Mouse (Mus musculus) mouse trophoblast stem cell (cell line): ENCODE measurements around the gene Gm20509.
"Not testable (repeated sequence)": the region's sequence is repeated elsewhere in the genome, so short reads cannot be mapped to it uniquely, and the experiment has no call there.

Experiments
- in situ Hi-C, 2 experiments: fragments of 300-500 bp; cut with MseI, MboI; formaldehyde crosslinking; loops; 2 replicates in 1 of 2; 3 replicates in 1 of 2; pipeline ENCODE4 v1.15.1; 2025

The Gm20509 gene

GRCm38 (mm10) chr9:73097898-73098297, 4.4 kb upstream of the Gm20509 start:
- in situ Hi-C loops = loop anchor here in 1 of 2 experiments (10.0 kb wide), 1 partner anchor 133 kb away; no protein-coding TSS in a partner anchor

GRCm38 (mm10) chr9:73101536-73101935, 734 bp upstream of the Gm20509 start, which contains the start of gene Khdc3:
Khdc3 (plus strand) TSS chr9:73101836.
- in situ Hi-C loops = no loop called here

- in situ Hi-C loops = no loop called here
These were observed 1.0 kb downstream of the Gm20509 start for GRCm38 (mm10) chr9:73103159-73103879.

- in situ Hi-C loops = no loop called here
These were observed 1.6 kb downstream of the Gm20509 start for GRCm38 (mm10) chr9:73103880-73104198.

GRCm38 (mm10) chr9:73105141-73105540, 2.9 kb downstream of the Gm20509 start:
- in situ Hi-C loops = no loop called here

GRCm38 (mm10) chr9:73105771-73106170, 3.5 kb downstream of the Gm20509 start:
- in situ Hi-C loops = no loop called here

- in situ Hi-C loops = no loop called here
These were observed 10.9 kb downstream of the Gm20509 start, which contains the start of gene Rsl24d1 for GRCm38 (mm10) chr9:73112919-73113906. Rsl24d1 (plus strand) TSS chr9:73113426.

GRCm38 (mm10) chr9:73116704-73117103, 14.4 kb downstream of the Gm20509 start:
- in situ Hi-C loops = not testable (repeated sequence)

- in situ Hi-C loops = no loop called here
These were observed 15.7 kb downstream of the Gm20509 start for GRCm38 (mm10) chr9:73118012-73118411.

GRCm38 (mm10) chr9:73121735-73122134, 19.5 kb downstream of the Gm20509 start:
- in situ Hi-C loops = no loop called here

- in situ Hi-C loops = no loop called here
These were observed 22.8 kb downstream of the Gm20509 start for GRCm38 (mm10) chr9:73125043-73125570.

- in situ Hi-C loops = no loop called here
These were observed 25.2 kb downstream of the Gm20509 start for GRCm38 (mm10) chr9:73127457-73127856.

- in situ Hi-C loops = no loop called here
These were observed 27.6 kb downstream of the Gm20509 start for GRCm38 (mm10) chr9:73129875-73130274.

- in situ Hi-C loops = no loop called here
These were observed 28.3 kb downstream of the Gm20509 start for GRCm38 (mm10) chr9:73130529-73130928.

- in situ Hi-C loops = no loop called here
These were observed 35.1 kb downstream of the Gm20509 start for GRCm38 (mm10) chr9:73137341-73137886.

- in situ Hi-C loops = loop anchor here in 1 of 2 experiments (25.0 kb wide), 1 partner anchor 833 kb away; no protein-coding TSS in a partner anchor
These were observed 52.1 kb downstream of the Gm20509 start for GRCm38 (mm10) chr9:73154347-73154746.

- in situ Hi-C loops = loop anchor here in 1 of 2 experiments (25.0 kb wide), 1 partner anchor 829 kb away; no protein-coding TSS in a partner anchor
These were observed 55.7 kb downstream of the Gm20509 start for GRCm38 (mm10) chr9:73157968-73158367.

GRCm38 (mm10) chr9:73159265-73159664, 57.0 kb downstream of the Gm20509 start:
- in situ Hi-C loops = loop anchor here in 1 of 2 experiments (25.0 kb wide), 1 partner anchor 828 kb away; no protein-coding TSS in a partner anchor

GRCm38 (mm10) chr9:73162571-73163333, 60.5 kb downstream of the Gm20509 start:
- in situ Hi-C loops = loop anchor here in 1 of 2 experiments (25.0 kb wide), 1 partner anchor 825 kb away; no protein-coding TSS in a partner anchor

GRCm38 (mm10) chr9:73165631-73166030, 63.4 kb downstream of the Gm20509 start:
- in situ Hi-C loops = loop anchor here in 1 of 2 experiments (25.0 kb wide), 1 partner anchor 822 kb away; no protein-coding TSS in a partner anchor
